Mouse (Mus musculus) bone marrow, adult 2 months (tissue): ENCODE data around the gene Pik3ip1.

ENCODE experiments used
- CTCF ChIP-seq: fragments of 200-500 bp; IDR thresholded peaks from 2 replicates; pipeline ENCODE4 v1.5.1; 2011; ENCODE audit warnings: low read length, control low read depth; ENCODE audit not compliant: control insufficient read depth, insufficient read depth
- POLR2A ChIP-seq: fragments of 200-500 bp; IDR thresholded peaks from 2 replicates; pipeline ENCODE4 v1.6.1; 2011; ENCODE audit warnings: low read depth, mild to moderate bottlenecking, control low read depth, low read length, borderline replicate concordance; ENCODE audit not compliant: control insufficient read depth

GRCm38 (mm10) chr11:3349343-3349695 lies 19.1 kb downstream of the Pik3ip1 start:
- TF ChIP-seq POLR2A (no peak), CTCF (no peak)
